ENCODE assay signal across 25 mouse cellular contexts in genomic region chr12:53076595-53077400, GRCm38 (mm10).
A peak's percentile ranks its signal among the peaks of the same experiment; 100 is the strongest.
DNase-seq lines count a peak whose midpoint lies in the region; ATAC-seq and TF ChIP-seq lines count a peak whose summit lies in the region.
"Had no signal": no experiment of that assay in that cellular context is flagged by ENCODE, and none has a peak within 500 bp of the region (broad histone marks: within the 10 kb centered on the region; RNA-seq: fewer than 3 reads in every experiment).

No protein-coding gene starts in this region.

- no peaks in the 10 kb centered on the region for H3K9me3 ChIP-seq in forebrain, embryonic 14.5 days (replicated peaks; ENCODE audit: control insufficient read depth, low read length)
- no peaks in the 10 kb centered on the region for H3K9me3 ChIP-seq in forebrain, embryonic 13.5 days (replicated peaks)
- no peaks in the 10 kb centered on the region for H3K9me3 ChIP-seq in forebrain, postnatal 0 days (ENCODE audit: low read length)
- no peaks in the 10 kb centered on the region for H3K9me3 ChIP-seq in forebrain, embryonic 10.5 days
- H3K9me3 ChIP-seq: embryonic facial prominence, embryonic 13.5 days; heart, embryonic 10.5 days; heart, embryonic 13.5 days had no signal

- H3K27ac ChIP-seq in forebrain, embryonic 14.5 days (ENCODE audit: low read depth, low read length) = no peak overlapping the region
- H3K27ac ChIP-seq in forebrain, embryonic 13.5 days = no peak overlapping the region
- H3K27ac ChIP-seq in forebrain, postnatal 0 days (ENCODE audit: low read depth, low read length) = no peak overlapping the region
- no peak overlapping the region for H3K27ac ChIP-seq in forebrain, embryonic 10.5 days
- H3K27ac ChIP-seq: embryonic facial prominence, embryonic 13.5 days; heart, adult 2 months; heart, embryonic 10.5 days; heart, embryonic 13.5 days; hindbrain, embryonic 14.5 days; hindbrain, postnatal 0 days had no signal

- peak; percentile 20 to 30 for DNase-seq in cerebellum, postnatal 10 days
- DNase-seq in cerebellum, adult 8-10 months = no peak
- DNase-seq in forebrain, embryonic 14.5 days (ENCODE audit: low spot score) = peak; percentile 51
- no peak for DNase-seq in forebrain, postnatal 0 days
- DNase-seq in forebrain, embryonic 10.5 days (ENCODE audit: extremely low spot score, low spot score) = no peak
- DNase-seq: adrenal gland, adult 8-10 months; adrenal gland, postnatal 25 days; cerebellum, adult 18-20 months; cerebellum, postnatal 25 days; gastrocnemius, postnatal 10 days; gastrocnemius, postnatal 36 days; heart, adult 2 months; heart, postnatal 14 days; heart, postnatal 4 days; kidney, adult 18-20 months; kidney, adult 9 months had no signal

- 51% methylated on average over 3 of the region's 3 CpGs for WGBS in forebrain, embryonic 14.5 days
- WGBS in forebrain, embryonic 13.5 days = 66% methylated on average over 3 of the region's 3 CpGs
- WGBS in forebrain, postnatal 0 days = 35% methylated on average over 3 of the region's 3 CpGs
- WGBS in forebrain, embryonic 10.5 days = 89% methylated on average over 3 of the region's 3 CpGs

- no peak overlapping the region for H3K9ac ChIP-seq in forebrain, embryonic 14.5 days (ENCODE audit: low read length)
- H3K9ac ChIP-seq in forebrain, embryonic 13.5 days = no peak overlapping the region
- H3K9ac ChIP-seq in forebrain, postnatal 0 days = no peak overlapping the region
- H3K9ac ChIP-seq: embryonic facial prominence, embryonic 13.5 days; heart, embryonic 13.5 days; hindbrain, embryonic 14.5 days had no signal

- TF ChIP-seq CTCF in forebrain, postnatal 0 days (IDR thresholded peaks at IDR 0.05; ENCODE audit: low read depth) = no peak

- no peaks in the 10 kb centered on the region for H3K36me3 ChIP-seq in forebrain, embryonic 14.5 days (ENCODE audit: control insufficient read depth, insufficient read depth, low read length)
- no peaks in the 10 kb centered on the region for H3K36me3 ChIP-seq in forebrain, embryonic 13.5 days (ENCODE audit: poor library complexity, severe bottlenecking)
- H3K36me3 ChIP-seq in forebrain, postnatal 0 days (ENCODE audit: insufficient read depth) = peaks cover 4% of the 10 kb centered on the region; the same call in 1 of the 2 replicates
- no peaks in the 10 kb centered on the region for H3K36me3 ChIP-seq in forebrain, embryonic 10.5 days (replicated peaks)
- H3K36me3 ChIP-seq: embryonic facial prominence, embryonic 13.5 days had no signal

- H3K27me3 ChIP-seq in forebrain, embryonic 14.5 days (replicated peaks; ENCODE audit: control insufficient read depth, insufficient read depth, low read length) = no peaks in the 10 kb centered on the region
- H3K27me3 ChIP-seq in forebrain, embryonic 13.5 days = no peaks in the 10 kb centered on the region
- no peaks in the 10 kb centered on the region for H3K27me3 ChIP-seq in forebrain, postnatal 0 days (ENCODE audit: insufficient read depth, low read length)
- H3K27me3 ChIP-seq in forebrain, embryonic 10.5 days (ENCODE audit: poor library complexity, severe bottlenecking) = no peaks in the 10 kb centered on the region
- H3K27me3 ChIP-seq: embryonic facial prominence, embryonic 13.5 days; heart, embryonic 13.5 days had no signal

- ATAC-seq in forebrain, embryonic 14.5 days = peak; percentile 74
- ATAC-seq in forebrain, embryonic 13.5 days = no peak
- peak; percentile 53 for ATAC-seq in forebrain, postnatal 0 days
- ATAC-seq: activated CD4-positive, CD25-positive, alpha-beta regulatory T cell, adult 4 months; hindbrain, postnatal 0 days; inflammation-experienced regulatory T-cells, adult 6 months; intestine, embryonic 16.5 days had no signal

- no peak overlapping the region for H3K4me2 ChIP-seq in forebrain, embryonic 14.5 days (ENCODE audit: low read length)
- H3K4me2 ChIP-seq in forebrain, embryonic 13.5 days = no peak overlapping the region
- no peak overlapping the region for H3K4me2 ChIP-seq in forebrain, postnatal 0 days (ENCODE audit: low read depth)
- H3K4me2 ChIP-seq: embryonic facial prominence, embryonic 13.5 days; heart, embryonic 13.5 days; hindbrain, embryonic 14.5 days had no signal

- no peaks in the 10 kb centered on the region for H3K4me1 ChIP-seq in forebrain, embryonic 14.5 days (ENCODE audit: control insufficient read depth, insufficient read depth, low read length)
- no peaks in the 10 kb centered on the region for H3K4me1 ChIP-seq in forebrain, embryonic 13.5 days
- no peaks in the 10 kb centered on the region for H3K4me1 ChIP-seq in forebrain, postnatal 0 days (ENCODE audit: insufficient read depth)
- peaks cover 7% of the 10 kb centered on the region for H3K4me1 ChIP-seq in forebrain, embryonic 10.5 days
- H3K4me1 ChIP-seq: embryonic facial prominence, embryonic 13.5 days; heart, embryonic 10.5 days; heart, embryonic 13.5 days had no signal

- H3K4me3 ChIP-seq in forebrain, embryonic 14.5 days (ENCODE audit: low read depth, low read length) = no peak overlapping the region
- H3K4me3 ChIP-seq in forebrain, embryonic 13.5 days = no peak overlapping the region
- H3K4me3 ChIP-seq in forebrain, postnatal 0 days (ENCODE audit: low read depth, low read length) = no peak overlapping the region
- H3K4me3 ChIP-seq in forebrain, embryonic 10.5 days = no peak overlapping the region
- H3K4me3 ChIP-seq: embryonic facial prominence, embryonic 13.5 days; heart, adult 2 months; heart, embryonic 10.5 days; heart, embryonic 13.5 days had no signal

Comparison
In these comparisons a context has a peak if more than half of its experiments do, and no peak if none do; other contexts are left out.
1. DNase-seq: peak in cerebellum, postnatal 10 days (2 of 2) and forebrain, embryonic 14.5 days (single experiment); none in cerebellum, adult 8-10 months (single experiment), forebrain, postnatal 0 days (single experiment) and forebrain, embryonic 10.5 days (single experiment).